Mouse (Mus musculus) E14TG2a.4 (cell line): Measurements from ENCODE around the gene Fubp1.

Source experiments
- CTCF ChIP-seq: conservative IDR thresholded peaks from 2 replicates; pipeline ENCODE4 v1.5.1; 2014; ENCODE audit warnings: low read length
- NANOG ChIP-seq: IDR thresholded peaks from 2 replicates; pipeline ENCODE4 v1.6.1; 2014; ENCODE audit warnings: borderline replicate concordance, low read length, mixed read lengths
- POU5F1 ChIP-seq: IDR thresholded peaks from 2 replicates; pipeline ENCODE4 v1.6.1; 2014; ENCODE audit warnings: low read length, borderline replicate concordance

- TF ChIP-seq CTCF (no peak), NANOG (no peak), POU5F1 (no peak)
These were observed 25.6 kb downstream of the Fubp1 start for GRCm38 (mm10) chr3:152235805-152236204.
